Mouse (Mus musculus) CH12.LX (cell line): ENCODE data around the gene Ncan.
"Not testable (repeated sequence)": the region's sequence is repeated elsewhere in the genome, so short reads cannot be mapped to it uniquely, and the experiment has no call there.

Source experiments
- BHLHE40 ChIP-seq: IDR thresholded peaks from 2 replicates; pipeline ENCODE4 v1.6.1; 2011; ENCODE audit warnings: mild to moderate bottlenecking, low read depth, low read length, improper control_type of control experiment
- CTCF ChIP-seq, 2 experiments: IDR thresholded peaks in 1 of 2; conservative IDR thresholded peaks in 1 of 2; 2 replicates each; pipeline ENCODE4 v1.5.1; 2011 to 2012; ENCODE audit warnings: low read depth in 2 of 2, low read length in 2 of 2, improper control_type of control experiment in 1 of 2, inconsistent platforms in 1 of 2, mild to moderate bottlenecking in 1 of 2, moderate library complexity in 1 of 2
- ELF1 ChIP-seq: IDR thresholded peaks from 2 replicates; pipeline ENCODE4 v1.6.1; 2014; ENCODE audit warnings: low read depth, mild to moderate bottlenecking, inconsistent platforms, low read length, improper control_type of control experiment
- EP300 ChIP-seq: IDR thresholded peaks from 2 replicates; pipeline ENCODE4 v1.6.1; 2011; ENCODE audit warnings: low read length, improper control_type of control experiment
- GABPA ChIP-seq: IDR thresholded peaks from 2 replicates; pipeline ENCODE4 v1.6.1; 2012; ENCODE audit warnings: low read depth, low read length, improper control_type of control experiment, inconsistent platforms; ENCODE audit not compliant: insufficient replicate concordance
- MAX ChIP-seq: IDR thresholded peaks from 2 replicates; pipeline ENCODE4 v1.6.1; 2011; ENCODE audit warnings: low read length, improper control_type of control experiment
- MEF2A ChIP-seq: IDR thresholded peaks from 2 replicates; pipeline ENCODE4 v1.6.1; 2014; ENCODE audit warnings: low read depth, mild to moderate bottlenecking, inconsistent platforms, low read length, improper control_type of control experiment, borderline replicate concordance
- NELFE ChIP-seq: IDR thresholded peaks from 2 replicates; pipeline ENCODE4 v1.6.1; 2011; ENCODE audit warnings: low read depth, low read length, improper control_type of control experiment
- POLR2AphosphoS2 ChIP-seq: IDR thresholded peaks from 2 replicates; pipeline ENCODE4 v1.6.1; 2011; ENCODE audit warnings: low read depth, low read length, improper control_type of control experiment
- RAD21 ChIP-seq: IDR thresholded peaks from 2 replicates; pipeline ENCODE4 v1.6.1; 2011; ENCODE audit warnings: low read depth, mild to moderate bottlenecking, low read length, improper control_type of control experiment, moderate library complexity
- SIN3A ChIP-seq: IDR thresholded peaks from 2 replicates; pipeline ENCODE4 v1.6.1; 2012; ENCODE audit warnings: low read length, improper control_type of control experiment, inconsistent platforms
- SMC3 ChIP-seq: IDR thresholded peaks from 2 replicates; pipeline ENCODE4 v1.6.1; 2011; ENCODE audit warnings: low read depth, low read length, improper control_type of control experiment
- ZC3H11A ChIP-seq: IDR thresholded peaks from 2 replicates; pipeline ENCODE4 v1.6.1; 2012; ENCODE audit warnings: low read depth, mild to moderate bottlenecking, inconsistent platforms, low read length, improper control_type of control experiment
- ZKSCAN1 ChIP-seq: IDR thresholded peaks from 2 replicates; pipeline ENCODE4 v1.6.1; 2012; ENCODE audit warnings: low read depth, inconsistent platforms, low read length, improper control_type of control experiment, borderline replicate concordance

DNA sequence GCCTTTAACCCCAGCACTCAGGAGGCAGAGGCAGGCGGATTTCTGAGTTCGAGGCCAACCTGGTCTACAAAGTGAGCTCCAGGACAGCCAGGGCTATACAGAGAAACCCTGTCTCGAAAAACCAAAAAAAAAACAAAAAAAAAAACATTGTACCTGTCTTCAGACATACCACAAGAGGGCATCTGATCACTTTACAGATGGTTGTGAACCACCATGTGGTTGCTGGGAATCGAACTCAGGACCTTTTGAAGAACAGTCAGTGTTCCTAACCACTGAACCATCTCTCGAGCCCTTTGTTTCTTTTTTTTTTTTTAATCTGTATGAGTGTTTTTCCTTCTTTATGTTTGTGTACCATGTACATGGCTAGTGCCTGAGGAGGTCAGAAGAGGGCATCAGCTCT is 70.2 kb downstream of the Ncan start:
- not testable (repeated sequence) for TF ChIP-seq SMC3, NELFE, MAX, POLR2AphosphoS2, ZKSCAN1, MEF2A, ELF1, GABPA, RAD21, EP300, BHLHE40, ZC3H11A, SIN3A
- peak in 1 of 2 experiments; percentile 17; a peak in 2 of 4 replicates for TF ChIP-seq CTCF (conservative IDR thresholded peaks at IDR 0.05 in 1 of 2, IDR thresholded peaks at IDR 0.05 in 1 of 2; ENCODE audit: low read depth in 2 of 2, low read length in 2 of 2)
